Mouse (Mus musculus) adrenal gland, adult (tissue): ENCODE data around the gene Bcl2a1d.
A peak's percentile ranks its signal among the peaks of the same experiment; 100 is the strongest.
"Not testable (repeated sequence)": the region's sequence is repeated elsewhere in the genome, so short reads cannot be mapped to it uniquely, and the experiment has no call there.

ENCODE experiments used
- DNase-seq, 2 experiments: peaks; one replicate each; pipeline ENCODE4 v3.0.0; 2022 to 2023; ENCODE audit warnings: low spot score in 1 of 2; ENCODE audit not compliant: inconsistent age in 2 of 2

Bcl2a1d gene

GRCm38 (mm10) chr9:88698746-88699145, 33.0 kb downstream of the Bcl2a1d start:
- DNase-seq = not testable (repeated sequence)

- DNase-seq = peak in 1 of 2 experiments; percentile 7
Measured at GRCm38 (mm10) chr9:88691307-88691706, 40.4 kb downstream of the Bcl2a1d start.

GRCm38 (mm10) chr9:88689451-88689850, 42.3 kb downstream of the Bcl2a1d start:
- DNase-seq = peak in 1 of 2 experiments; percentile 12

GRCm38 (mm10) chr9:88686719-88687118, 45.0 kb downstream of the Bcl2a1d start:
- peak in 1 of 2 experiments; percentile 14 for DNase-seq
